20 mouse cellular contexts compared by ENCODE assay signal in genomic region chr1:90220844-90221243, GRCm38 (mm10). TPM values are rescaled to one million over a fixed set of nuclear protein-coding genes. Genes with fewer than 3 reads are reported as not detected.
DNase-seq lines count a peak whose midpoint lies in the region; ATAC-seq lines count a peak whose summit lies in the region.
"Had no signal": no experiment of that assay in that cellular context is flagged by ENCODE, and none has a peak within 500 bp of the region (broad histone marks: within the 10 kb centered on the region; RNA-seq: fewer than 3 reads in every experiment).

No protein-coding gene starts in this region.

- 80% methylated on average over 4 of the region's 4 CpGs for WGBS in heart, embryonic 13.5 days
- 72% methylated on average over 4 of the region's 4 CpGs for WGBS in forebrain, embryonic 14.5 days
- WGBS in midbrain, embryonic 10.5 days, result 77% methylated on average over 4 of the region's 4 CpGs
- WGBS in neural tube, embryonic 13.5 days, result 55% methylated on average over 4 of the region's 4 CpGs

- ATAC-seq in heart, embryonic 13.5 days (ENCODE audit: extremely low read depth, insufficient number of reproducible peaks, low FRiP score, low TSS enrichment), result no peak
- no peak for ATAC-seq in forebrain, embryonic 14.5 days
- no peak for ATAC-seq in neural tube, embryonic 13.5 days (ENCODE audit: low read depth)
- ATAC-seq: lung, postnatal 0 days had no signal

- 0 out of 2 replicates have a peak overlapping the region, but pooled peaks have one; percentile 0 for H3K9ac ChIP-seq in heart, embryonic 13.5 days
- no peak overlapping the region for H3K9ac ChIP-seq in forebrain, embryonic 14.5 days (ENCODE audit: low read length)
- no peak overlapping the region for H3K9ac ChIP-seq in neural tube, embryonic 13.5 days
- H3K9ac ChIP-seq: hindbrain, embryonic 15.5 days; limb, embryonic 13.5 days; liver, embryonic 15.5 days had no signal

- peak overlapping the region; percentile 26 for H3K4me2 ChIP-seq in heart, embryonic 13.5 days
- H3K4me2 ChIP-seq in forebrain, embryonic 14.5 days (ENCODE audit: low read length), result no peak overlapping the region
- H3K4me2 ChIP-seq in neural tube, embryonic 13.5 days, result no peak overlapping the region
- H3K4me2 ChIP-seq: limb, embryonic 13.5 days; liver, embryonic 15.5 days had no signal

- peaks cover 10% of the 10 kb centered on the region; the same call in 1 of the 2 replicates for H3K27me3 ChIP-seq in heart, embryonic 13.5 days (replicated peaks)
- H3K27me3 ChIP-seq in forebrain, embryonic 14.5 days (replicated peaks; ENCODE audit: control insufficient read depth, insufficient read depth, low read length), result no peaks in the 10 kb centered on the region
- peaks cover 12% of the 10 kb centered on the region; the same call in 1 of the 2 replicates for H3K27me3 ChIP-seq in midbrain, embryonic 10.5 days (ENCODE audit: low read depth, poor library complexity, severe bottlenecking)
- no peaks in the 10 kb centered on the region for H3K27me3 ChIP-seq in neural tube, embryonic 13.5 days
- H3K27me3 ChIP-seq: hindbrain, embryonic 15.5 days; limb, embryonic 13.5 days had no signal

- H3K27ac ChIP-seq in heart, embryonic 13.5 days (replicated peaks), result 0 out of 2 replicates have a peak overlapping the region, but pooled peaks have one; percentile 5
- peak overlapping the region; percentile 44; the same call in 1 of the 2 replicates for H3K27ac ChIP-seq in forebrain, embryonic 14.5 days (ENCODE audit: low read depth, low read length)
- H3K27ac ChIP-seq in midbrain, embryonic 10.5 days (replicated peaks), result peak overlapping the region; percentile 70
- peak overlapping the region; percentile 78 for H3K27ac ChIP-seq in neural tube, embryonic 13.5 days (replicated peaks)
- H3K27ac ChIP-seq: kidney, postnatal 0 days; limb, embryonic 13.5 days; liver, embryonic 15.5 days had no signal

- H3K4me3 ChIP-seq in heart, embryonic 13.5 days, result no peak overlapping the region
- H3K4me3 ChIP-seq in forebrain, embryonic 14.5 days (ENCODE audit: low read depth, low read length), result no peak overlapping the region
- H3K4me3 ChIP-seq in midbrain, embryonic 10.5 days, result no peak overlapping the region
- no peak overlapping the region for H3K4me3 ChIP-seq in neural tube, embryonic 13.5 days
- H3K4me3 ChIP-seq: erythroblast, embryonic 14.5 days; hindbrain, embryonic 15.5 days; limb, embryonic 13.5 days; liver, embryonic 15.5 days had no signal

- no peaks in the 10 kb centered on the region for H3K9me3 ChIP-seq in heart, embryonic 13.5 days
- no peaks in the 10 kb centered on the region for H3K9me3 ChIP-seq in forebrain, embryonic 14.5 days (replicated peaks; ENCODE audit: control insufficient read depth, low read length)
- H3K9me3 ChIP-seq in midbrain, embryonic 10.5 days (replicated peaks), result no peaks in the 10 kb centered on the region; the same call in 1 of the 2 replicates
- H3K9me3 ChIP-seq in neural tube, embryonic 13.5 days, result no peaks in the 10 kb centered on the region
- H3K9me3 ChIP-seq: hindbrain, embryonic 15.5 days; liver, embryonic 15.5 days had no signal

- DNase-seq in heart, postnatal 36 days, result no peak
- no peak for DNase-seq in forebrain, embryonic 14.5 days (ENCODE audit: low spot score)
- no peak for DNase-seq in midbrain, embryonic 10.5 days (ENCODE audit: low spot score)
- DNase-seq in frontal cortex, adult 2 months (ENCODE audit: extremely low spot score in 1 of 2, low spot score in 1 of 2), result no peak
- no peak for DNase-seq in layer of hippocampus, adult 11-12 months (ENCODE audit: low spot score)
- DNase-seq: adrenal gland, adult 8-10 months; cerebellum, adult 11 months; cerebellum, postnatal 14 days; kidney, adult 11 months; right cerebral cortex, postnatal 4 days; thymus, postnatal 25 days had no signal

- H3K36me3 ChIP-seq in heart, embryonic 13.5 days, result peaks cover 12% of the 10 kb centered on the region
- H3K36me3 ChIP-seq in forebrain, embryonic 14.5 days (ENCODE audit: control insufficient read depth, insufficient read depth, low read length), result peaks cover 9% of the 10 kb centered on the region; the same call in 1 of the 2 replicates
- H3K36me3 ChIP-seq in midbrain, embryonic 10.5 days, result peaks cover 24% of the 10 kb centered on the region
- peaks cover 7% of the 10 kb centered on the region; the same call in 1 of the 2 replicates for H3K36me3 ChIP-seq in neural tube, embryonic 13.5 days
- H3K36me3 ChIP-seq: hindbrain, embryonic 15.5 days; liver, embryonic 15.5 days had no signal

- H3K4me1 ChIP-seq in heart, embryonic 13.5 days, result peaks cover 31% of the 10 kb centered on the region
- H3K4me1 ChIP-seq in forebrain, embryonic 14.5 days (ENCODE audit: control insufficient read depth, insufficient read depth, low read length), result peaks cover 33% of the 10 kb centered on the region
- H3K4me1 ChIP-seq in midbrain, embryonic 10.5 days, result peaks cover 62% of the 10 kb centered on the region
- H3K4me1 ChIP-seq in neural tube, embryonic 13.5 days (replicated peaks), result peaks cover 54% of the 10 kb centered on the region
- H3K4me1 ChIP-seq: liver, embryonic 15.5 days had no signal

- intact Hi-C loops in heart, postnatal 36 days (cut with DNase I), result no loop called here

RNA-seq across cellular contexts. Expression of gene Ackr3, which starts 17.1 kb away (rescaled TPM):
- 38.3 and 38.5 TPM in 2 replicates for polyA plus RNA-seq in heart, embryonic 13.5 days (2015; fragmentation: Nextera tagmentation; extraction: Ambion mirVana)
- 10 to 100 TPM; 56.4 to 92.5 TPM for total RNA-seq in heart, postnatal 36 days (2021)
- 33.5 and 40.2 TPM in 2 replicates for polyA plus RNA-seq in forebrain, embryonic 14.5 days (2014; fragmentation: Nextera tagmentation; extraction: Ambion mirVana)
- 26.3 and 30.9 TPM in 2 replicates for polyA plus RNA-seq in midbrain, embryonic 10.5 days (2016; fragmentation: Nextera tagmentation; extraction: Ambion mirVana)
- 16.7 and 17.1 TPM in 2 replicates for polyA plus RNA-seq in neural tube, embryonic 13.5 days (2015; fragmentation: Nextera tagmentation; extraction: Ambion mirVana)
- 18.6 and 20.4 TPM in 2 replicates for polyA plus RNA-seq in frontal cortex, adult 2 months (2012; rRNA removed)
- total RNA-seq: megakaryocyte-erythroid progenitor cell, adult 5-6 weeks had no signal
- polyA plus RNA-seq: erythroblast, embryonic 14.5 days had no signal

Comparison
In these comparisons a context has a peak if more than half of its experiments do, and no peak if none do; other contexts are left out.
1. H3K27ac ChIP-seq: peak in every context shown above with its lines; median percentile 78 in neural tube, embryonic 13.5 days; 70 in midbrain, embryonic 10.5 days; 44 in forebrain, embryonic 14.5 days; 5 in heart, embryonic 13.5 days.